ENCODE assay signal across 10 mouse cellular contexts in genomic region chr6:39574951-39575350, GRCm38 (mm10). TPM values are rescaled to one million over a fixed set of nuclear protein-coding genes. Genes with fewer than 3 reads are reported as not detected.
DNase-seq lines count a peak whose midpoint lies in the region; ATAC-seq and TF ChIP-seq lines count a peak whose summit lies in the region.
"Had no signal": no experiment of that assay in that cellular context is flagged by ENCODE, and none has a peak within 500 bp of the region (broad histone marks: within the 10 kb centered on the region; RNA-seq: fewer than 3 reads in every experiment).

No protein-coding gene starts in this region.

- no peaks in the 10 kb centered on the region for H3K9me3 ChIP-seq in heart, embryonic 10.5 days
- no peaks in the 10 kb centered on the region for H3K9me3 ChIP-seq in E14TG2a.4 (ENCODE audit: low read length)
- no peaks in the 10 kb centered on the region for H3K9me3 ChIP-seq in forebrain, embryonic 14.5 days (replicated peaks; ENCODE audit: control insufficient read depth, low read length)
- no peaks in the 10 kb centered on the region for H3K9me3 ChIP-seq in liver, embryonic 15.5 days (replicated peaks)

- H3K27me3 ChIP-seq in heart, embryonic 10.5 days (ENCODE audit: insufficient read depth, poor library complexity, severe bottlenecking): no peaks in the 10 kb centered on the region
- H3K27me3 ChIP-seq in E14TG2a.4 (ENCODE audit: insufficient read depth, low read length): peaks cover 28% of the 10 kb centered on the region
- H3K27me3 ChIP-seq in forebrain, embryonic 14.5 days (replicated peaks; ENCODE audit: control insufficient read depth, insufficient read depth, low read length): no peaks in the 10 kb centered on the region
- H3K27me3 ChIP-seq in liver, embryonic 15.5 days: no peaks in the 10 kb centered on the region

- H3K36me3 ChIP-seq in heart, embryonic 10.5 days: peaks cover 9% of the 10 kb centered on the region; the same call in 1 of the 2 replicates
- no peaks in the 10 kb centered on the region for H3K36me3 ChIP-seq in E14TG2a.4 (ENCODE audit: insufficient read depth, low read length)
- H3K36me3 ChIP-seq in forebrain, embryonic 14.5 days (ENCODE audit: control insufficient read depth, insufficient read depth, low read length): peaks cover 28% of the 10 kb centered on the region
- peaks cover 14% of the 10 kb centered on the region; the same call in 1 of the 2 replicates for H3K36me3 ChIP-seq in liver, embryonic 15.5 days (replicated peaks)

- peak overlapping the region; percentile 84 for H3K9ac ChIP-seq in forebrain, embryonic 14.5 days (ENCODE audit: low read length)
- H3K9ac ChIP-seq in liver, embryonic 15.5 days: peak overlapping the region; percentile 88

- peak overlapping the region; percentile 92 for H3K4me3 ChIP-seq in heart, embryonic 10.5 days
- peak overlapping the region; percentile 89 for H3K4me3 ChIP-seq in E14TG2a.4 (replicated peaks; ENCODE audit: low read length)
- H3K4me3 ChIP-seq in forebrain, embryonic 14.5 days (ENCODE audit: low read depth, low read length): peak overlapping the region; percentile 75
- H3K4me3 ChIP-seq in liver, embryonic 15.5 days (replicated peaks): peak overlapping the region; percentile 90

- no peak for ATAC-seq in forebrain, embryonic 14.5 days
- ATAC-seq in liver, embryonic 15.5 days (ENCODE audit: insufficient read depth): no peak

- DNase-seq in heart, embryonic 10.5 days (ENCODE audit: low spot score): no peak
- DNase-seq in heart, adult 8-10 months (ENCODE audit: low spot score): no peak
- DNase-seq in forebrain, embryonic 14.5 days (ENCODE audit: low spot score): no peak
- no peak for DNase-seq in adrenal gland, adult 18-20 months (ENCODE audit: low spot score in 2 of 2)
- no peak for DNase-seq in MN1 (ENCODE audit: low spot score)
- no peak for DNase-seq in ovary, postnatal 36 days (ENCODE audit: low spot score)

- H3K4me2 ChIP-seq in forebrain, embryonic 14.5 days (ENCODE audit: low read length): peak overlapping the region; percentile 90
- H3K4me2 ChIP-seq in liver, embryonic 15.5 days: peak overlapping the region; percentile 90

- H3K4me1 ChIP-seq in heart, embryonic 10.5 days: peaks cover 15% of the 10 kb centered on the region
- H3K4me1 ChIP-seq in E14TG2a.4 (replicated peaks; ENCODE audit: low read depth, low read length): peaks cover 15% of the 10 kb centered on the region
- H3K4me1 ChIP-seq in forebrain, embryonic 14.5 days (ENCODE audit: control insufficient read depth, insufficient read depth, low read length): peaks cover 8% of the 10 kb centered on the region
- peaks cover 31% of the 10 kb centered on the region for H3K4me1 ChIP-seq in liver, embryonic 15.5 days (replicated peaks)

- H3K27ac ChIP-seq in heart, embryonic 10.5 days: peak overlapping the region; percentile 92
- H3K27ac ChIP-seq in forebrain, embryonic 14.5 days (ENCODE audit: low read depth, low read length): 0 out of 2 replicates have a peak overlapping the region, but pooled peaks have one; percentile 93
- H3K27ac ChIP-seq in liver, embryonic 15.5 days (replicated peaks): no peak overlapping the region

- WGBS in heart, embryonic 10.5 days: 63% methylated on average over 7 of the region's 7 CpGs
- WGBS in forebrain, embryonic 14.5 days: 71% methylated on average over 7 of the region's 7 CpGs
- 58% methylated on average over 7 of the region's 7 CpGs for WGBS in liver, embryonic 15.5 days (ENCODE audit: insufficient replicate concordance)

- no peak for TF ChIP-seq CTCF in E14TG2a.4 (conservative IDR thresholded peaks at IDR 0.05; ENCODE audit: low read length)

RNA-seq across cellular contexts. Expression of gene Adck2, which starts 1.3 kb away (rescaled TPM):
- 16.5 and 16.8 TPM in 2 replicates for polyA plus RNA-seq in heart, embryonic 10.5 days (2016; fragmentation: Nextera tagmentation; extraction: Ambion mirVana)
- total RNA-seq in heart, adult 8-10 months (2022): 10 to 100 TPM in 3 of 4 experiments, 1 to 10 TPM in 1; 9.4 to 15.7 (median 13.7) TPM
- polyA plus RNA-seq in forebrain, embryonic 14.5 days (2014; fragmentation: Nextera tagmentation; extraction: Ambion mirVana): 30.4 and 31.5 TPM in 2 replicates
- 9.7 and 10.9 TPM in 2 replicates for polyA plus RNA-seq in liver, embryonic 15.5 days (2015; fragmentation: Nextera tagmentation; extraction: Ambion mirVana)
- 10 to 100 TPM; 24.1 to 24.2 TPM for total RNA-seq in adrenal gland, adult 18-20 months (2021)

RNA-seq across cellular contexts. Expression of gene Gm42420, which starts 10.6 kb away (rescaled TPM):
- 1.5 TPM in 1 of 2 replicates, not detected in the other for polyA plus RNA-seq in heart, embryonic 10.5 days (2016; fragmentation: Nextera tagmentation; extraction: Ambion mirVana)
- not detected for total RNA-seq in heart, adult 8-10 months (2022)
- 1.3 TPM in 1 of 2 replicates, not detected in the other for polyA plus RNA-seq in forebrain, embryonic 14.5 days (2014; fragmentation: Nextera tagmentation; extraction: Ambion mirVana)
- 2.5 and 2.7 TPM in 2 replicates for polyA plus RNA-seq in liver, embryonic 15.5 days (2015; fragmentation: Nextera tagmentation; extraction: Ambion mirVana)
- under 1 TPM in 1 of 2 experiments, not detected in 1; 0.89 TPM for total RNA-seq in adrenal gland, adult 18-20 months (2021)
- polyA plus RNA-seq: liver, adult 2 months had no signal

RNA-seq across cellular contexts. Expression of gene Dennd2a, which starts 17.3 kb away (rescaled TPM):
- 22.8 and 29.6 TPM in 2 replicates for polyA plus RNA-seq in heart, embryonic 10.5 days (2016; fragmentation: Nextera tagmentation; extraction: Ambion mirVana)
- 1 to 10 TPM; 4.6 to 6.4 (median 5.7) TPM for total RNA-seq in heart, adult 8-10 months (2022)
- polyA plus RNA-seq in forebrain, embryonic 14.5 days (2014; fragmentation: Nextera tagmentation; extraction: Ambion mirVana): 14.2 and 15.8 TPM in 2 replicates
- polyA plus RNA-seq in liver, embryonic 15.5 days (2015; fragmentation: Nextera tagmentation; extraction: Ambion mirVana): 1.5 TPM in 2 replicates
- 10 to 100 TPM in 1 of 2 experiments, 1 to 10 TPM in 1; 6.2 to 10.8 TPM for total RNA-seq in adrenal gland, adult 18-20 months (2021)
- total RNA-seq: common myeloid progenitor, adult 5-6 weeks had no signal

RNA-seq across cellular contexts. Expression of gene Ndufb2, which starts 17.4 kb away (rescaled TPM):
- 404 and 515 TPM in 2 replicates for polyA plus RNA-seq in heart, embryonic 10.5 days (2016; fragmentation: Nextera tagmentation; extraction: Ambion mirVana)
- total RNA-seq in heart, adult 8-10 months (2022): 100 to 1,000 TPM; 683 to 751 (median 738) TPM
- polyA plus RNA-seq in forebrain, embryonic 14.5 days (2014; fragmentation: Nextera tagmentation; extraction: Ambion mirVana): 354 and 423 TPM in 2 replicates
- 172 and 203 TPM in 2 replicates for polyA plus RNA-seq in liver, embryonic 15.5 days (2015; fragmentation: Nextera tagmentation; extraction: Ambion mirVana)
- 100 to 1,000 TPM; 200 to 263 TPM for total RNA-seq in adrenal gland, adult 18-20 months (2021)
